Mouse (Mus musculus) limb, embryonic 14.5 days (tissue): Measurements from ENCODE around the gene Lef1. TPM values are rescaled to one million over a fixed set of nuclear protein-coding genes. Genes with fewer than 3 reads are reported as not detected.

Experiments
- ATAC-seq: fragments of 200-750 bp; cut with Nextera tagmentation; 2 replicates; pipeline ENCODE4 v1.8.0; 2017; ENCODE audit warnings: low read depth, moderate number of reproducible peaks, moderate TSS enrichment; ENCODE audit not compliant: low FRiP score
- DNase-seq: peaks from one replicate; pipeline ENCODE4 v3.0.0-alpha.2; 2015; ENCODE audit warnings: low spot score
- H3K27ac ChIP-seq: fragments of 300-500 bp; sonication (generic); replicated peaks from 2 replicates; pipeline ENCODE4 v1.5.1; 2014; ENCODE audit warnings: low read depth, mild to moderate bottlenecking, low read length, moderate library complexity, mixed read lengths
- H3K27me3 ChIP-seq: fragments of 300-500 bp; sonication (generic); 2 replicates; pipeline ENCODE4 v1.6.1; 2014; ENCODE audit warnings: low read length, mixed read lengths; ENCODE audit not compliant: control insufficient read depth, insufficient read depth
- H3K36me3 ChIP-seq: fragments of 300-500 bp; sonication (generic); 2 replicates; pipeline ENCODE4 v1.6.1; 2014; ENCODE audit warnings: mild to moderate bottlenecking, low read length, moderate library complexity, mixed read lengths; ENCODE audit not compliant: control insufficient read depth, insufficient read depth
- H3K4me1 ChIP-seq: fragments of 300-500 bp; sonication (generic); 2 replicates; pipeline ENCODE4 v1.6.1; 2014; ENCODE audit warnings: antibody characterized with exemption, low read length, mixed read lengths; ENCODE audit not compliant: control insufficient read depth, insufficient read depth
- H3K4me2 ChIP-seq: fragments of 300-500 bp; sonication (generic); replicated peaks from 2 replicates; pipeline ENCODE4 v1.6.1; 2014; ENCODE audit warnings: low read depth, mild to moderate bottlenecking, low read length, moderate library complexity; ENCODE audit not compliant: severe bottlenecking
- H3K4me3 ChIP-seq: fragments of 300-500 bp; sonication (generic); replicated peaks from 2 replicates; pipeline ENCODE4 v1.5.1; 2014; ENCODE audit warnings: low read length
- H3K9ac ChIP-seq: fragments of 300-500 bp; sonication (generic); 2 replicates; pipeline ENCODE4 v1.6.1; 2014; ENCODE audit warnings: mild to moderate bottlenecking, low read depth, low read length, moderate library complexity; ENCODE audit not compliant: severe bottlenecking
- H3K9me3 ChIP-seq: fragments of 300-500 bp; sonication (generic); 2 replicates; pipeline ENCODE4 v1.6.1; 2016; ENCODE audit warnings: low read length; ENCODE audit not compliant: control insufficient read depth
- POLR2A ChIP-seq: fragments of 200-500 bp; IDR thresholded peaks from 2 replicates; pipeline ENCODE4 v1.8.0; 2012; ENCODE audit warnings: inconsistent platforms, mild to moderate bottlenecking, moderate library complexity, borderline replicate concordance; ENCODE audit not compliant: insufficient read depth, insufficient read length; ENCODE audit errors: extremely low read depth
- WGBS: fragments of 180-500 bp; shearing (Covaris S2); extraction: QIAGEN DNeasy Blood & Tissue Kit; methylation state at CpG from one replicate; pipeline ENCODE4 v1.1.7; 2014; 5-methylcytosine and 5-hydroxymethylcytosine counted together
- polyA plus RNA-seq, 2 experiments: library from polyadenylated mRNA; depleted of rRNA in 1 of 2; stranded (reverse) in 1 of 2; unstranded in 1 of 2; fragments of >200 nt; fragmentation: Nextera tagmentation in 1 of 2; extraction: Ambion mirVana in 1 of 2; gene quantifications; 2 replicates each; pipeline versions ENCODE4 v1.2.1 to v1.2.3; 2012 to 2014

The Lef1 gene
- polyA plus RNA-seq, 2 experiments = 30.8 to 39.9 TPM

GRCm38 (mm10) chr3:131117883-131118282 is 7.6 kb downstream of the Lef1 start:
- DNase-seq (no peak), ATAC-seq (no peak)
- WGBS = 21% methylated on average over 3 of the region's 3 CpGs
- Histone ChIP-seq H3K27me3 (no peaks in the 10 kb centered on the region), H3K36me3 (peaks cover 24% of the 10 kb centered on the region), H3K4me3 (no peak overlapping the region), H3K9me3 (no peaks in the 10 kb centered on the region), H3K4me1 (peaks cover 13% of the 10 kb centered on the region), H3K9ac (no peak overlapping the region), H3K4me2 (no peak overlapping the region), H3K27ac (no peak overlapping the region)
- TF ChIP-seq POLR2A = no peak

GRCm38 (mm10) chr3:131119435-131119834 is 9.2 kb downstream of the Lef1 start:
- no peak for TF ChIP-seq POLR2A
- Histone ChIP-seq H3K27ac (no peak overlapping the region), H3K9ac (no peak overlapping the region), H3K27me3 (no peaks in the 10 kb centered on the region), H3K4me2 (no peak overlapping the region), H3K36me3 (peaks cover 30% of the 10 kb centered on the region), H3K4me1 (peaks cover 13% of the 10 kb centered on the region), H3K9me3 (no peaks in the 10 kb centered on the region), H3K4me3 (no peak overlapping the region)
- WGBS = 83% methylated on average over 10 of the region's 10 CpGs
- no peak for ATAC-seq
- no peak for DNase-seq

- WGBS = 89% methylated on average over 6 of the region's 6 CpGs
- ATAC-seq = no peak
These were observed 13.2 kb downstream of the Lef1 start for GRCm38 (mm10) chr3:131123501-131123900.

GRCm38 (mm10) chr3:131125873-131126272 is 15.6 kb downstream of the Lef1 start:
- Histone ChIP-seq H3K9me3 (no peaks in the 10 kb centered on the region), H3K9ac (no peak overlapping the region), H3K4me2 (no peak overlapping the region), H3K36me3 (peaks cover 21% of the 10 kb centered on the region; the same call in 1 of the 2 replicates), H3K27ac (no peak overlapping the region), H3K4me3 (no peak overlapping the region), H3K4me1 (no peaks in the 10 kb centered on the region), H3K27me3 (no peaks in the 10 kb centered on the region)
- 95% methylated on average over 13 of the region's 13 CpGs for WGBS
- DNase-seq (no peak), ATAC-seq (no peak)
- TF ChIP-seq POLR2A = no peak

More at GRCm38 (mm10) chr3:131123501-131123900, 13.2 kb downstream of the Lef1 start:
- Histone ChIP-seq H3K36me3 (peaks cover 30% of the 10 kb centered on the region), H3K4me1 (peaks cover 3% of the 10 kb centered on the region; the same call in 1 of the 2 replicates), H3K27me3 (no peaks in the 10 kb centered on the region), H3K4me3 (no peak overlapping the region), H3K9me3 (no peaks in the 10 kb centered on the region), H3K9ac (no peak overlapping the region), H3K27ac (no peak overlapping the region), H3K4me2 (no peak overlapping the region)
- DNase-seq = no peak
- TF ChIP-seq POLR2A = no peak

- Histone ChIP-seq H3K4me2 (no peak overlapping the region), H3K36me3 (peaks cover 18% of the 10 kb centered on the region; the same call in 1 of the 2 replicates), H3K4me3 (no peak overlapping the region), H3K9ac (no peak overlapping the region), H3K27ac (no peak overlapping the region), H3K9me3 (no peaks in the 10 kb centered on the region), H3K4me1 (no peaks in the 10 kb centered on the region), H3K27me3 (no peaks in the 10 kb centered on the region)
- DNase-seq (no peak), ATAC-seq (no peak)
- no peak for TF ChIP-seq POLR2A
- WGBS = 84% methylated on average over 4 of the region's 4 CpGs
These were observed 16.2 kb downstream of the Lef1 start for GRCm38 (mm10) chr3:131126438-131126837.

GRCm38 (mm10) chr3:131134003-131134402 is 23.7 kb downstream of the Lef1 start:
- H3K27me3 ChIP-seq = no peaks in the 10 kb centered on the region
- H3K9me3 ChIP-seq = no peaks in the 10 kb centered on the region
- H3K4me3 ChIP-seq = no peak overlapping the region
- DNase-seq (no peak), ATAC-seq (no peak)
- no peaks in the 10 kb centered on the region for H3K36me3 ChIP-seq
- H3K27ac ChIP-seq = no peak overlapping the region
- no peak for TF ChIP-seq POLR2A
- H3K4me1 ChIP-seq = peaks cover 27% of the 10 kb centered on the region
- no peak overlapping the region for H3K4me2 ChIP-seq
- WGBS = 61% methylated on average over 9 of the region's 9 CpGs
- H3K9ac ChIP-seq = no peak overlapping the region
